Mouse (Mus musculus) cerebellum, adult 2 months (tissue): ENCODE data around the gene Upp2.

Source experiments
- CTCF ChIP-seq: fragments of 200-500 bp; IDR thresholded peaks from 2 replicates; pipeline ENCODE4 v1.5.1; 2011; ENCODE audit warnings: low read depth, mild to moderate bottlenecking, control low read depth, low read length, moderate library complexity, borderline replicate concordance; ENCODE audit not compliant: insufficient read depth
- POLR2A ChIP-seq: fragments of 200-500 bp; IDR thresholded peaks from 2 replicates; pipeline ENCODE4 v1.6.1; 2011; ENCODE audit warnings: low read length, control low read depth, borderline replicate concordance; ENCODE audit not compliant: insufficient read depth

GRCm38 (mm10) chr2:58529384-58529783, 37.7 kb upstream of the Upp2 start:
- TF ChIP-seq CTCF (no peak), POLR2A (no peak)
